Mouse (Mus musculus): ENCODE measurements at regions not wholly inside any gene's neighbourhood (a gene's known extent, or its start where the extent isn't known, plus 50 kb on each side); places are given as distances from the start of the nearest gene placed in this dataset.

- CTCF ChIA-PET, result no interaction called here
Observed at GRCm38 (mm10) chr10:44730721-44731120, 202.4 kb upstream of the Prdm1 start.

- CTCF ChIA-PET, result no interaction called here
Observed at GRCm38 (mm10) chr10:44728963-44729362, 200.7 kb upstream of the Prdm1 start.

- CTCF ChIA-PET, result no interaction called here
Observed at GRCm38 (mm10) chr10:44724575-44724974, 196.3 kb upstream of the Prdm1 start.

GRCm38 (mm10) chr10:44723845-44724244 lies 195.5 kb upstream of the Prdm1 start:
- CTCF ChIA-PET, result interaction anchor here (0.7 kb wide), 1 partner anchor 1244 kb away, joined by 3 read pairs; no protein-coding TSS in a partner anchor

GRCm38 (mm10) chr10:44723321-44723720 lies 195.0 kb upstream of the Prdm1 start:
- CTCF ChIA-PET, result interaction anchor here (0.7 kb wide), 1 partner anchor 1244 kb away, joined by 3 read pairs; no protein-coding TSS in a partner anchor

- CTCF ChIA-PET, result no interaction called here
Observed at GRCm38 (mm10) chr10:44721670-44722069, 193.4 kb upstream of the Prdm1 start.

GRCm38 (mm10) chr10:44716612-44717011 lies 188.3 kb upstream of the Prdm1 start:
- CTCF ChIA-PET, result no interaction called here

GRCm38 (mm10) chr10:44715902-44716301 lies 187.6 kb upstream of the Prdm1 start:
- CTCF ChIA-PET, result no interaction called here

GRCm38 (mm10) chr10:44708830-44709229 lies 180.5 kb upstream of the Prdm1 start:
- CTCF ChIA-PET, result no interaction called here

GRCm38 (mm10) chr10:44704143-44704542 lies 175.8 kb upstream of the Prdm1 start:
- CTCF ChIA-PET, result no interaction called here

- CTCF ChIA-PET, result no interaction called here
Observed at GRCm38 (mm10) chr10:44702108-44702507, 173.8 kb upstream of the Prdm1 start.

- CTCF ChIA-PET, result no interaction called here
Observed at GRCm38 (mm10) chr10:44699988-44700537, 171.8 kb upstream of the Prdm1 start.

GRCm38 (mm10) chr10:44697966-44698365 lies 169.7 kb upstream of the Prdm1 start:
- CTCF ChIA-PET, result interaction anchor here (0.6 kb wide), 1 partner anchor 75 kb away, joined by 5 read pairs; no protein-coding TSS in a partner anchor

GRCm38 (mm10) chr10:44696973-44697372 lies 168.7 kb upstream of the Prdm1 start:
- CTCF ChIA-PET, result no interaction called here

GRCm38 (mm10) chr10:44691590-44692327 lies 163.5 kb upstream of the Prdm1 start:
- CTCF ChIA-PET, result no interaction called here

- CTCF ChIA-PET, result no interaction called here
Observed at GRCm38 (mm10) chr10:44688555-44688954, 160.3 kb upstream of the Prdm1 start.

GRCm38 (mm10) chr10:44686055-44686454 lies 157.8 kb upstream of the Prdm1 start:
- CTCF ChIA-PET, result interaction anchor here (0.6 kb wide), 1 partner anchor 66 kb away, joined by 7 read pairs; no protein-coding TSS in a partner anchor

GRCm38 (mm10) chr10:44685215-44685614 lies 156.9 kb upstream of the Prdm1 start:
- CTCF ChIA-PET, result no interaction called here

GRCm38 (mm10) chr10:44676506-44676905 lies 148.2 kb upstream of the Prdm1 start:
- CTCF ChIA-PET, result no interaction called here

- CTCF ChIA-PET, result no interaction called here
Observed at GRCm38 (mm10) chr10:44665509-44666144, 137.3 kb upstream of the Prdm1 start.

GRCm38 (mm10) chr10:44659499-44659898 lies 131.2 kb upstream of the Prdm1 start:
- CTCF ChIA-PET, result interaction anchor here (0.7 kb wide), 1 partner anchor 525 kb away, joined by 3 read pairs; no protein-coding TSS in a partner anchor

GRCm38 (mm10) chr10:44653761-44654160 lies 125.5 kb upstream of the Prdm1 start:
- CTCF ChIA-PET, result no interaction called here

- CTCF ChIA-PET, result no interaction called here
Observed at GRCm38 (mm10) chr10:44647021-44647420, 118.7 kb upstream of the Prdm1 start.
